Mouse (Mus musculus) C2C12 (cell line): ENCODE results near the gene Maml1. TPM values are rescaled to one million over a fixed set of nuclear protein-coding genes. Genes with fewer than 3 reads are reported as not detected.
A peak's percentile ranks its signal among the peaks of the same experiment; 100 is the strongest.

Source experiments
- H3K27me3 ChIP-seq: one replicate; pipeline ENCODE4 v1.6.1; 2011; ENCODE audit not compliant: control insufficient read depth, insufficient read depth, insufficient read length
- H3K36me3 ChIP-seq: one replicate; pipeline ENCODE4 v1.6.1; 2011; ENCODE audit not compliant: control insufficient read depth, insufficient read depth
- H3K4me3 ChIP-seq: one replicate; pipeline ENCODE4 v1.5.1; 2011; ENCODE audit warnings: mild to moderate bottlenecking, control low read depth; ENCODE audit not compliant: poor library complexity, insufficient read depth, severe bottlenecking
- H3K79me2 ChIP-seq: one replicate; pipeline ENCODE4 v1.6.1; 2011; ENCODE audit not compliant: control insufficient read depth, insufficient read depth
- H3K79me3 ChIP-seq: one replicate; pipeline ENCODE4 v1.6.1; 2011; ENCODE audit warnings: low read depth, control low read depth
- H3ac ChIP-seq: one replicate; pipeline ENCODE3; 2011; ENCODE audit warnings: low read depth; ENCODE audit not compliant: control insufficient read depth, insufficient read length
- CEBPB ChIP-seq: IDR thresholded peaks from one replicate; pipeline ENCODE4 v1.6.1; 2011; ENCODE audit warnings: low read depth, mild to moderate bottlenecking, control low read depth, moderate library complexity
- CTCF ChIP-seq: IDR thresholded peaks from one replicate; pipeline ENCODE4 v1.5.1; 2011; ENCODE audit not compliant: control insufficient read depth, insufficient read depth, insufficient read length
- FOSL1 ChIP-seq: IDR thresholded peaks from one replicate; pipeline ENCODE4 v1.8.0; 2011; ENCODE audit warnings: mild to moderate bottlenecking, low read length; ENCODE audit not compliant: poor library complexity, insufficient read depth, severe bottlenecking
- MAX ChIP-seq: IDR thresholded peaks from one replicate; pipeline ENCODE4 v1.6.1; 2011; ENCODE audit warnings: mild to moderate bottlenecking, control low read depth
- MYOD1 ChIP-seq: IDR thresholded peaks from one replicate; pipeline ENCODE4 v1.6.1; 2011; ENCODE audit warnings: low read depth; ENCODE audit not compliant: control insufficient read depth, insufficient read length
- MYOG ChIP-seq: IDR thresholded peaks from one replicate; pipeline ENCODE4 v1.6.1; 2011; ENCODE audit not compliant: control insufficient read depth, insufficient read length; ENCODE audit errors: extremely low read depth
- USF1 ChIP-seq: IDR thresholded peaks from one replicate; pipeline ENCODE4 v1.6.1; 2011; ENCODE audit warnings: low read depth, mild to moderate bottlenecking, control low read depth, moderate library complexity
- microRNA-seq: library from miRNA; unstranded; fragments of <30 nt; microRNA quantifications from one replicate; pipeline ENCODE4, GENCODE M21; 2019; ENCODE audit warnings: borderline microRNAs expressed
- polyA plus RNA-seq: library from polyadenylated mRNA; unstranded; fragments of >200 nt; fragmentation: generic; extraction: Trizol; gene quantifications from one replicate; pipeline ENCODE4 v1.2.1, GENCODE M21; 2012; ENCODE audit warnings: missing spikeins

Gene Maml1
- polyA plus RNA-seq, 1 experiment: 14.8 TPM

- Histone ChIP-seq H3ac (peak within 1 kb of the TSS; percentile 82), H3K27me3 (no peaks in the 10 kb centered on the region), H3K36me3 (peaks cover 37% of the 10 kb centered on the region), H3K4me3 (peak within 1 kb of the TSS; percentile 99), H3K79me2 (peaks cover 60% of the 10 kb centered on the region), H3K79me3 (peaks cover 45% of the 10 kb centered on the region)
- TF ChIP-seq MAX (no peak), MYOD1 (no peak), MYOG (no peak), USF1 (no peak), FOSL1 (no peak), CTCF (no peak), CEBPB (no peak)
Observed at GRCm38 (mm10) chr11:50210505-50211151, 81.5 kb downstream of the Maml1 start, which contains the start of the genes Sqstm1 and Mgat4b. TSS of gene Sqstm1 (minus strand) at chr11:50210827. TSS of gene Mgat4b (plus strand) at chr11:50210890.

- TF ChIP-seq USF1: no peak
- TF ChIP-seq MAX: peak; percentile 72
Observed at GRCm38 (mm10) chr11:50210101-50210504, 82.0 kb downstream of the Maml1 start.

GRCm38 (mm10) chr11:50208039-50208438 lies 84.1 kb downstream of the Maml1 start:
- peaks cover 80% of the 10 kb centered on the region for H3K79me2 ChIP-seq
- no peak for TF ChIP-seq MAX
- TF ChIP-seq USF1: no peak
- no peak for TF ChIP-seq FOSL1
- no peak for TF ChIP-seq MYOG
- no peak for TF ChIP-seq CEBPB
- no peak overlapping the region for H3K4me3 ChIP-seq
- peaks cover 63% of the 10 kb centered on the region for H3K36me3 ChIP-seq
- H3K27me3 ChIP-seq: no peaks in the 10 kb centered on the region
- H3K79me3 ChIP-seq: peaks cover 54% of the 10 kb centered on the region
- H3ac ChIP-seq: no peak overlapping the region

More at GRCm38 (mm10) chr11:50210101-50210504, 82.0 kb downstream of the Maml1 start:
- Histone ChIP-seq H3K4me3 (peak overlapping the region; percentile 99), H3ac (peak overlapping the region; percentile 82), H3K36me3 (peaks cover 42% of the 10 kb centered on the region), H3K27me3 (no peaks in the 10 kb centered on the region), H3K79me2 (peaks cover 64% of the 10 kb centered on the region), H3K79me3 (peaks cover 50% of the 10 kb centered on the region)

GRCm38 (mm10) chr11:50207344-50207743 lies 84.8 kb downstream of the Maml1 start:
- peaks cover 80% of the 10 kb centered on the region for H3K79me2 ChIP-seq
- peaks cover 54% of the 10 kb centered on the region for H3K79me3 ChIP-seq
- H3K36me3 ChIP-seq: peaks cover 70% of the 10 kb centered on the region
- no peaks in the 10 kb centered on the region for H3K27me3 ChIP-seq
- H3K4me3 ChIP-seq: no peak overlapping the region
- TF ChIP-seq MAX (no peak), FOSL1 (no peak), MYOG (no peak), USF1 (no peak), MYOD1 (no peak), CTCF (no peak), CEBPB (no peak)
- H3ac ChIP-seq: no peak overlapping the region

- H3K79me2 ChIP-seq: peaks cover 76% of the 10 kb centered on the region
- TF ChIP-seq CEBPB (no peak), CTCF (no peak), MYOG (no peak), MYOD1 (no peak), MAX (no peak), USF1 (no peak), FOSL1 (no peak)
- no peak overlapping the region for H3K4me3 ChIP-seq
- no peaks in the 10 kb centered on the region for H3K27me3 ChIP-seq
- H3K79me3 ChIP-seq: peaks cover 54% of the 10 kb centered on the region
- H3ac ChIP-seq: no peak overlapping the region
- H3K36me3 ChIP-seq: peaks cover 83% of the 10 kb centered on the region
Observed at GRCm38 (mm10) chr11:50206037-50206436, 86.1 kb downstream of the Maml1 start.

Small RNA genes within 50 kb of the gene (microRNA-seq; reads per million reads assigned to microRNA genes)
- gene Mir6919: not detected

Other genes starting within 250 kb of the Maml1 start
- 26.4 TPM for gene Tbc1d9b, start 160.9 kb downstream of the Maml1 start, polyA plus RNA-seq
- 4.7 TPM for gene Mrnip, start 117.9 kb downstream of the Maml1 start, polyA plus RNA-seq
- 660 TPM for gene Sqstm1, start 81.5 kb downstream of the Maml1 start, polyA plus RNA-seq
- 139 TPM for gene Mgat4b, start 81.4 kb downstream of the Maml1 start, polyA plus RNA-seq
- 1.3 TPM for gene Ltc4s, start 53.7 kb downstream of the Maml1 start, polyA plus RNA-seq
- gene Canx, start 33.4 kb upstream of the Maml1 start, polyA plus RNA-seq: 144 TPM
- gene Cby3, start 62.2 kb upstream of the Maml1 start, polyA plus RNA-seq: not detected
- 112 TPM for gene Hnrnph1, start 84.7 kb upstream of the Maml1 start, polyA plus RNA-seq
- gene Rufy1, start 138.8 kb upstream of the Maml1 start, polyA plus RNA-seq: 11.1 TPM